Mouse (Mus musculus) heart, postnatal 0 days (tissue): ENCODE measurements at regions not wholly inside any gene's neighbourhood (a gene's known extent, or its start where the extent isn't known, plus 50 kb on each side); places are given as distances from the start of the nearest gene placed in this dataset.

ENCODE experiments used
- CTCF ChIP-seq: IDR thresholded peaks from 2 replicates; pipeline ENCODE4 v1.5.1; 2016; ENCODE audit warnings: antibody characterized with exemption, control low read depth, low read depth
- EP300 ChIP-seq: IDR thresholded peaks from 2 replicates; pipeline ENCODE4 v1.6.1; 2016; ENCODE audit warnings: antibody characterized with exemption, low read depth

GRCm38 (mm10) chr12:110220516-110220915 lies 58.4 kb upstream of the Dio3 start:
- TF ChIP-seq CTCF (no peak), EP300 (no peak)
